Mouse (Mus musculus) B cell, adult 2 months (primary cell): ENCODE measurements around the gene A630089N07Rik.
"Not testable (repeated sequence)": the region's sequence is repeated elsewhere in the genome, so short reads cannot be mapped to it uniquely, and the experiment has no call there.

ENCODE experiments used
- DNase-seq, 2 experiments: peaks; one replicate each; pipeline ENCODE4 v3.0.0; 2022

A630089N07Rik gene

GRCm38 (mm10) chr16:98081889-98082818 is at the start of gene A630089N07Rik:
TSS of gene A630089N07Rik (minus strand) at chr16:98082450.
- peak; percentile 84 to 85 for DNase-seq

- peak in 1 of 2 experiments; percentile 5 for DNase-seq
These were observed 24.9 kb upstream of the A630089N07Rik start for GRCm38 (mm10) chr16:98107109-98107508.

- not testable (repeated sequence) for DNase-seq
These were observed 731 bp downstream of the A630089N07Rik start for GRCm38 (mm10) chr16:98081550-98081888.

GRCm38 (mm10) chr16:98081140-98081539 is 1.1 kb downstream of the A630089N07Rik start:
- DNase-seq, result not testable (repeated sequence)

DNA sequence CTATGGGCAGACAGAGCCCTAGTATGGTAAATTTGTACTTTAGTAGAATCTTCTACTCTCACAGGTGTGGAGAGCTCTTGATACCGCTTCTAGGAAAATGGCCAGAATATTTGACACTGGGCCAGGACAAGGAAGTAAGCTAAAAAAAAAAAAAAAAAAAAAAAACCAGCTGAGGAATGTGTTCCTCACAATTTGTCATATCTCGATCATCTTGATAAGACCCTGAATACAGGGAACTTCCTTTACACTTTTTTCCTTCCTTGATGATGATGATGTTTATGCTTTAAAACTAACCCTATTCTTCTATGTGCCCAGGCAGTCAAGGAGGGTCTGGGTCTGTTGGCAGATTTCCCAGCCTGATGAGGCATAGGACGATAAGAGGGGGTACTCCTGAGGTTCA is 2.9 kb downstream of the A630089N07Rik start:
- not testable (repeated sequence) for DNase-seq

DNA sequence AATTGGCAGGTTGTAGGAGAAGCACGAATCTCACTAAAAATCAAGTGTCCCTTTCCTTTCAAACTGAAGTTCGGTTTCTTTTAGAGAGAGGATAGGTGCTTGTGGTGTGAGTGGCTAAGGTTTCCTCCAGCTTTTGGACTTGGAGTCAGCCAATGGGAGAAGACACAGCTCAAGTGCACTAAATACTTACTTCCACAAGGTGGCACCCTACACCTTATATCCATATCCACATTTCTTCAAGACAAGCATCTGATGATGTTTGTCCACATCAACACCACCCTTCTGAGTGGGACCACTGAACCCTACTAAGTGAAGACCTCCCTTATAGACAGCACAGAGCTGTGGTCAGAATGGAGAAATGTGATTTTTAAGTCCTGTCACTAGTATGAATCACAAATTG is 40.6 kb downstream of the A630089N07Rik start:
- peak; percentile 48 to 57 for DNase-seq

GRCm38 (mm10) chr16:98034971-98035370 is 47.3 kb downstream of the A630089N07Rik start:
- DNase-seq, result not testable (repeated sequence)

DNA sequence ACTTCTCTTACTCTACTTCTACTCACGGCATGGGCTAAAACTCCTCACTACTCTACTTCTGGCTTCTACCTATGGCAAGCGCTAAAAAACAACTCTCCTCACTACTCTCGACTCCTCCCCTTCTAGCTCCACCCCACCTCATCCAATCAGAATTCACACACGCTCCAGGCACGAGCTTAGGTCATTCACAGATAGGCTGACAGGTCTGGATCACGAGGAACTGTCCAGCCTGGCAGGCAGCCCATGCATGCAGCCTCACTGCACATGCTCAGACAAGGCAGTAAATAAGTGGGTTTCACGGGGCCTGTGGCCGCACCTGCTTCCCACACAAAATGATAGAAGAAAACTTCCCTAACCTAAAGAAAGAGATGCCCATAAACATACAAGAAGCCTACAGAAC is 56.1 kb downstream of the A630089N07Rik start:
- DNase-seq, result not testable (repeated sequence)

DNA sequence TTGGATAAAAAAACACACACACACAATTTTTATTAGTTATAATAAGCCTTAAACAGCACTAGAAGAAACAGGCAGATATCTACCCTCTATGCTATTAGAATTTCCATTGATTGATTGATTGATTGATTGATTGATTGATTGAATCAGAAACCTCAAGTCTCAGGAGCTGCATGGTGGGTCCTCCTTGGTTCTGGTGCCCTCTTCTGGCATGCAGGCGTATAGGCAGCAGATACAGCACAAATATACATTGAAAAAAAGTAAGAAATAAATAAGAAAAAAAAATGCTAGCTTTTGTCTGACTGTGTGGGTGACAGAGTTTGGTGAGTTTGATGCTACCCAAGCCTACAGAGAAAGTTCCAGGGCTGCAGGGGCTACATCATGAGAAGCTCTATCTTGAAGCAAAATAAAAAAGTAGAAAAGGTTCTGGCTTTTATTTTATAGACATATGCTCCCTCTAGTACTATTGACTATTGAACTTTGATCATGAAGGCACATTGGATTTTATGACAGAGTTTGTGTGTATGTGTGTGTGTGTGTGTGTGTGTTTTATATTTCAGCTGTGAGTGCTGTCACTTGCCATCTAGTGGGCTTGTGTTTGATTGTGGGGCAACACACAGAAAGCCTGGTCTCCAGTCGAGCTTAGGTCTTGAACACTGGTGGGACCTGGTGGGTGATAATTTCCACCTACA is 59.4 kb downstream of the A630089N07Rik start:
- DNase-seq, result peak; percentile 15 to 19

DNA sequence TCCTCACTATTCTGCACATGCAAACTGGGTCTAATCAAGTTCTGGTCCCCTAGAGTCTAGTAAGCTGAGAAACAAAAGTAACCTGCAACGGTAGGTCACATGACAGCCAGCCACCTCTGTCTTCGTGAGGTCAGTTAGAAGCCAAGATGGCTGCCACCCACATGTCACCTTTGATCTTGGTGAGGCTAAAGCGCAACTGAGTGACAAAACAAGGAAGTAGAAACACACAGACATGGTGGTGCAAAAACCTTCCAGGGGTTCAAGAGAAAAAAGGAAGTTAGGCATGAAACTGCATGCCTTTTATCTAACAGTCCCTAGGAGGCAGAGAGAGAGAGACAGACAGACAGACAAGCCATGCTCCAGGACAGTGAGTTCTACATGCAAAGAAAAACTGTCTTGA is 60.2 kb downstream of the A630089N07Rik start:
- DNase-seq, result no peak

DNA sequence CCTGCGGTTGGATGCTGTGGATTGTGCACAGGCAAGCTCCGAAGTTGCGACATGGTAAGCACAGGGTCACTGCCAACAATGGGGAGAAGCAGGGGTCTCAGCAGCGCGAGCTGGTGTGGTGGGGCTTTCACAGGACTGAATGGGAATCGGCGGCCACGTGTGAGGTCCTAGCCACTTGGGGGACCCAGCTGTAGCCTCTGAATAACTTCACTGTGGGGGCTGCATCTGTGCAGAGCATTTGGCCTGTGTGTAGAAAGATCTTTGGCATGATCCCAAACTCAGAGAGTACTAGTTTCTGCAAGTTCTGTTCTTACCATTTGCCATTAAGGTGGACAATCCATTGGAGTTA is 84.9 kb downstream of the A630089N07Rik start:
- DNase-seq, result not testable (repeated sequence)

- peak; percentile 89 to 90 for DNase-seq
These were observed 85.5 kb downstream of the A630089N07Rik start, which contains the start of gene B230307C23Rik for GRCm38 (mm10) chr16:97996616-97997382. TSS of gene B230307C23Rik (plus strand) at chr16:97997315.

DNA sequence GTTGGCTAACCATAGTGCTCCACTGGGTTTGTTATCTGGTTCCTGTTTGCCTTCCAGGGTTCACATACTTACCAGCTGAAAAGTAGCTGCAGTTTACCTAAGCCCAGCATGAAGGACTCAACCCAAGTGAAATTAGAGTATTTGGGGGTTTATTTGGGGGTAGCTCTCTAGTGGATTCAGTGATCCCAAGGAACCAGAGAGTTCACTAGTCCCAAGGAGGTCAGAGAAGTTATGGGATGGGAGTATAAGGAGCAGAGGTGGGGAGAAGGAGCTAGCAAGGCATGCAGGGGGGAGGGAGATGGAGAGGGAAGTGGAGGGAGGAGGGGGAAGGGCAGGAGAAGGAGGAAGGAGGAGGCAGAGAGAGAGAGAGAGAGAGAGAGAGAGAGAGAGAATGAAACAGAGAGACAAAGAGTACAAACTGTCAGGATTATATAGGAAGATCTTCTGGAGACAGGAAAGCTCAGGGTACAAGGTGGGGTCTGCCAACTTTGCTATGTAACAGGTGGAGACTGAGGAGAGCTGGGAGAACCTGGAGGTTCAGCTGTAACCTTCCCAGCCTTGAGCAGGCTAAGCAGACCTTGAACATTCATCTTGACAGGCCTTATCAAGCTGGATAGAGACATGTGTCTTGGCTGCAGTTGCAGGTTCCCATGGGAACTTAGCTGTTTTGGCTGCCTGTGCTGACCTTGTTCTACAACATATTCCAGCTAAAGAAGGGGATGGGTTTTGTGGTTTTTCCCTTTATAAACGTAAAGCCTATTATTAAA is 86.2 kb downstream of the A630089N07Rik start:
- DNase-seq, result no peak

- not testable (repeated sequence) for DNase-seq
These were observed 89.8 kb downstream of the A630089N07Rik start for GRCm38 (mm10) chr16:97992477-97992876.

DNA sequence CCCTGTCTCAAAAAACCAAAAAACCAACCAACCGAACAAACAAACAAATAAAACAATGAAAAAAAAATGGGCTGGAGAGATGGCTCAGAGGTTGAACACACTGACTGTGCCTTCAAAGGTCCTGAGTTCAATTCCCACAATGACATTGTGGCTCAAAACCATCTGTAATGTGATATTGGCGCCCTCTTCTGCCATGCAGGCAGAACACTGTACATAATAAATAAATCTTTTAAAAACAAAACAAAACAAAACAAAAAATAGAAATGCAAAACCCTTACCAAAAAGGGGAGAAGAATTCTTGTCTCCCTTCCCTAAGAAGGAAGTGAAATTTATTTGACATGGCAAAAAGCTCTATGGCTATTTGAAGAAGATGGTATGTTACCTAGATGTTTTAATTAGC is 90.7 kb downstream of the A630089N07Rik start:
- DNase-seq, result no peak

DNA sequence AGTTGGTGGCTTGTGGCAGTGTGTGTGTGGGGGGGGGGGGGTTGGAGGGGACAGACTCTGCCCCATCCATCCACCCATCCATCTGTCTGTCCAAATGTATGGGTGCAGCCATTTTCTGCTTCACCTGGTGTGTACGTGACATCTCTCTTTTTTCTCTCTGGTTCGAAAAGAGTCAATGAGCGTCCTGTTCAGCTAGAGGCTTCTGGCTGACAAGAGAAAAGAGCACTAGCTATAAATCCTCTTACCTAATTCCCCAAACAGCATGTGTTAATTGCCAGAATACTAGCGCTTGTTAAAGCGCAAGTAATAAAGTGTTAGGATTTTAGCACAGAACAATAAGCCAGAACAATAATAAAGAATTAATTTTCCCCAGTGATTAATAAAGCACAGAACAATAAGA is 97.7 kb downstream of the A630089N07Rik start:
- DNase-seq, result no peak

DNA sequence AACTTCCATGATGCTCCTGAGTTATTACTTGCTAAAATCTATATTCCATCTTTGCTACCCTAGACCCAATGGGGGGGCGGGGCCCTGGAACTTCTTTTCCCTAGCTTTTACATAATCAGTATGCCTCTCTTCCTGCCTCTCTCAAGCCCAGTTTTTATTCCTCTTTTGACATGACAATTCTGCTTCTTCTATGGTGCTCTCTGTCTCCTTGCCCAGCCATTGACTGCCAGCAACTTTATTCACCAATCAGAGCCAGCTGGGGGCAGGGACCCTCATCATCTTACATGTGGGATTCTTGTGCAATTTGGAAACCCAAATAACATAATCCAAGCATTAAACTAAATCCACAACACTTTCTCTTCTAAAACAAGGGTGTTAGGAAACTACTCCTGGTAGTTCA is 100.9 kb downstream of the A630089N07Rik start:
- DNase-seq, result no peak

DNA sequence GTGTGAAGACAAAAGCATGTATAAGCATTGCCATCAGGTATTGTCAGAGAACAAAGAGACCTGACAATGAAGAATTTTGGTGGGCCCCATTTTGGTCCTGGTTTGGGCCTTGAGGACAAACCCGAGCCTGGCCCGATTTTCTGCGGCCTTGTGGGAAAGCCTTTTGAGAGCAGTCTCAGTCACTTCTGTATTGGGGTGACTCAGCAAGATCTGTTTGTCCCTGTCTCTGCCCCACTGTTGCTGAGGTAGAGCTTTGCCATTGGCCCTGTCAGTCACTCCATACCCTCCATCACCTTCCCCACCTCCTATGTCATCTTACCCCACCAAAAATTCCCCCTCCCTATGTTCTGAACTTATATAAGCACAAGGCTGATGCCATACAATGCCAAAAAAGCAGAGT is 104.5 kb downstream of the A630089N07Rik start:
- DNase-seq, result no peak

- no peak for DNase-seq
These were observed 105.0 kb downstream of the A630089N07Rik start for GRCm38 (mm10) chr16:97977277-97977676.

DNA sequence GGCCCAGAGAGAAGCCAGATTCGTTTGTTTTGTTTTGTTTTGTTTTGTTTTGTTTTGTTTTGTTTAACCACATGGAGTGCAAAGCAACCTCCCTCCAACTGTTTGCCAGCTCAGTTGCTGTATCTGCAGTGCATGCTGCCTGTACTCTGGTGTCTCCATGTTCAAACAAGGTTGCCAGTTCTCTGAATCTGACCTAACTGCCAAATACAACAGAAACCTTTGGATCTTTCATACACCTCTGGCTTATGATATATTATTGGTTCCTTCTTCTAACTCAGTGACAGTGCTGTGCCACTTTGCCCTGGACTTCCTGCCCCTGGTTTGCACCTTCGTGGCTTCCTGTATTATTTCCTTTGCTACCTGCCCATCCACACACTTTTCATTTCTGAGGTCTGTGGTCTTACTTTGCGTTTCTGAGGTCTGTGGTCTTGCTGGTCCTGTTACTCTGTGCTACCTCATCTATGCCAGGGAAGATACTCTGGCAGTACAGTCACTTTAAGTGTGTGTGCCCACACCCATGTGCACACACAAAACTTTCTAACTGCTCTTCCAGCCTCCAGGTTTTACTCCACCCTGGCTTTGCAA is 118.2 kb downstream of the A630089N07Rik start:
- peak in 1 of 2 experiments; percentile 20 for DNase-seq

- DNase-seq, result peak; percentile 95
These were observed 119.9 kb downstream of the A630089N07Rik start, which contains the start of the genes C2cd2 and Zbtb21 for GRCm38 (mm10) chr16:97962151-97962948. TSS of gene C2cd2 (minus strand) at chr16:97962598. TSS of gene Zbtb21 (minus strand) at chr16:97962622.
